Mouse (Mus musculus) bone marrow, adult 2 months (tissue): Measurements from ENCODE around the gene Spg20.

Experiments
- CTCF ChIP-seq: fragments of 200-500 bp; IDR thresholded peaks from 2 replicates; pipeline ENCODE4 v1.5.1; 2011; ENCODE audit warnings: low read length, control low read depth; ENCODE audit not compliant: control insufficient read depth, insufficient read depth
- POLR2A ChIP-seq: fragments of 200-500 bp; IDR thresholded peaks from 2 replicates; pipeline ENCODE4 v1.6.1; 2011; ENCODE audit warnings: low read depth, mild to moderate bottlenecking, control low read depth, low read length, borderline replicate concordance; ENCODE audit not compliant: control insufficient read depth

GRCm38 (mm10) chr3:55106051-55106450, 5.9 kb upstream of the Spg20 start:
- TF ChIP-seq CTCF (no peak), POLR2A (no peak)
